Mouse (Mus musculus) adrenal gland, postnatal 10 days (tissue): ENCODE data around the gene Neurl1b. TPM values are rescaled to one million over a fixed set of nuclear protein-coding genes. Genes with fewer than 3 reads are reported as not detected.

ENCODE experiments used
- DNase-seq: peaks from one replicate; pipeline ENCODE4 v3.0.0; 2021; ENCODE audit warnings: mixed read lengths
- total RNA-seq, 2 experiments: library from RNA; stranded (reverse); gene quantifications; 2 replicates each; pipeline ENCODE4 v1.2.3; 2021

The Neurl1b gene
- total RNA-seq, 2 experiments from 2014 or later = 43.6 to 44.0 TPM

- no peak for DNase-seq
Observed at GRCm38 (mm10) chr17:26396765-26397164, 17.9 kb upstream of the Neurl1b start.

GRCm38 (mm10) chr17:26397339-26397738 lies 17.3 kb upstream of the Neurl1b start:
- peak; percentile 44 for DNase-seq

- DNase-seq = no peak
Observed at GRCm38 (mm10) chr17:26405340-26406100, 9.1 kb upstream of the Neurl1b start.

- DNase-seq = no peak
Observed at GRCm38 (mm10) chr17:26412967-26413366, 1.7 kb upstream of the Neurl1b start.

GRCm38 (mm10) chr17:26414184-26414522 lies 476 bp upstream of the Neurl1b start:
- no peak for DNase-seq

GRCm38 (mm10) chr17:26415355-26415865 lies 781 bp downstream of the Neurl1b start:
- peak; percentile 51 for DNase-seq

- no peak for DNase-seq
Observed at GRCm38 (mm10) chr17:26416141-26416540, 1.5 kb downstream of the Neurl1b start.

GRCm38 (mm10) chr17:26417770-26418421 lies 3.3 kb downstream of the Neurl1b start:
- no peak for DNase-seq

- DNase-seq = no peak
Observed at GRCm38 (mm10) chr17:26420491-26421247, 6.0 kb downstream of the Neurl1b start.

GRCm38 (mm10) chr17:26421561-26421960 lies 6.9 kb downstream of the Neurl1b start:
- peak; percentile 54 for DNase-seq

- DNase-seq = peak; percentile 69
Observed at GRCm38 (mm10) chr17:26422390-26422789, 7.8 kb downstream of the Neurl1b start.

- DNase-seq = peak; percentile 81
Observed at GRCm38 (mm10) chr17:26423967-26424641, 9.5 kb downstream of the Neurl1b start.

GRCm38 (mm10) chr17:26424973-26425735 lies 10.5 kb downstream of the Neurl1b start:
- peak; percentile 93 for DNase-seq

- no peak for DNase-seq
Observed at GRCm38 (mm10) chr17:26433295-26433694, 18.7 kb downstream of the Neurl1b start.

GRCm38 (mm10) chr17:26437089-26437815 lies 22.6 kb downstream of the Neurl1b start:
- no peak for DNase-seq

- DNase-seq = no peak
Observed at GRCm38 (mm10) chr17:26439001-26439400, 24.4 kb downstream of the Neurl1b start.

GRCm38 (mm10) chr17:26441024-26441423 lies 26.4 kb downstream of the Neurl1b start:
- DNase-seq = no peak

- no peak for DNase-seq
Observed at GRCm38 (mm10) chr17:26442197-26442596, 27.6 kb downstream of the Neurl1b start.

GRCm38 (mm10) chr17:26443865-26444264 lies 29.2 kb downstream of the Neurl1b start:
- DNase-seq = no peak

- no peak for DNase-seq
Observed at GRCm38 (mm10) chr17:26449472-26449871, 34.8 kb downstream of the Neurl1b start.
